Mouse (Mus musculus) intestine, embryonic 14.5 days (tissue): Measurements from ENCODE around the gene Acsf3. TPM values are rescaled to one million over a fixed set of nuclear protein-coding genes. Genes with fewer than 3 reads are reported as not detected.
A peak's percentile ranks its signal among the peaks of the same experiment; 100 is the strongest.

Experiments used
- ATAC-seq: fragments of 200-750 bp; cut with Nextera tagmentation; replicated peaks from 2 replicates; pipeline ENCODE4 v1.8.0; 2017; ENCODE audit warnings: low read depth, moderate number of reproducible peaks, moderate TSS enrichment, moderate library complexity; ENCODE audit not compliant: low FRiP score, low TSS enrichment
- DNase-seq: peaks from one replicate; pipeline ENCODE4 v3.0.0-alpha.2; 2018; ENCODE audit warnings: low spot score
- H3K27ac ChIP-seq: fragments of 300-500 bp; sonication (generic); 2 replicates; pipeline ENCODE4 v1.5.1; 2014; ENCODE audit warnings: low read depth, mild to moderate bottlenecking, control low read depth
- H3K27me3 ChIP-seq: fragments of 300-500 bp; sonication (generic); replicated peaks from 2 replicates; pipeline ENCODE4 v1.6.1; 2014; ENCODE audit warnings: low read length, control low read depth; ENCODE audit not compliant: control insufficient read depth, insufficient read depth
- H3K36me3 ChIP-seq: fragments of 300-500 bp; sonication (generic); 2 replicates; pipeline ENCODE4 v1.6.1; 2014; ENCODE audit warnings: low read length, control low read depth; ENCODE audit not compliant: control insufficient read depth, insufficient read depth
- H3K4me1 ChIP-seq: fragments of 300-500 bp; sonication (generic); replicated peaks from 2 replicates; pipeline ENCODE4 v1.6.1; 2014; ENCODE audit warnings: low read length, control low read depth, mixed read lengths; ENCODE audit not compliant: control insufficient read depth, insufficient read depth
- H3K4me2 ChIP-seq: fragments of 300-500 bp; sonication (generic); 2 replicates; pipeline ENCODE4 v1.6.1; 2014; ENCODE audit warnings: low read length
- H3K4me3 ChIP-seq: fragments of 300-500 bp; sonication (generic); 2 replicates; pipeline ENCODE4 v1.5.1; 2014; ENCODE audit warnings: low read depth, low read length, control low read depth, mixed read lengths
- H3K9ac ChIP-seq: fragments of 300-500 bp; sonication (generic); 2 replicates; pipeline ENCODE4 v1.6.1; 2014; ENCODE audit warnings: mild to moderate bottlenecking, low read length
- H3K9me3 ChIP-seq: fragments of 300-500 bp; sonication (generic); 2 replicates; pipeline ENCODE4 v1.6.1; 2016; ENCODE audit warnings: low read length, control low read depth; ENCODE audit not compliant: control insufficient read depth
- WGBS: fragments of 180-500 bp; shearing (Covaris S2); extraction: QIAGEN DNeasy Blood & Tissue Kit; methylation state at CpG from one replicate; pipeline ENCODE4 v1.1.7; 2014; 5-methylcytosine and 5-hydroxymethylcytosine counted together
- polyA plus RNA-seq: library from polyadenylated mRNA; unstranded; fragments of >200 nt; fragmentation: Nextera tagmentation; extraction: Ambion mirVana; gene quantifications from 2 replicates; pipeline ENCODE4 v1.2.1, GENCODE M21; 2014

Gene Acsf3
- 19.0 and 21.6 TPM in 2 replicates for polyA plus RNA-seq

GRCm38 (mm10) chr8:122775285-122776155 is at the start of gene Acsf3:
TSS of gene Acsf3 (plus strand) at chr8:122775486.
- Histone ChIP-seq H3K36me3 (peaks cover 7% of the 10 kb centered on the region), H3K4me2 (peak within 1 kb of the TSS; percentile 55), H3K27me3 (no peaks in the 10 kb centered on the region), H3K4me1 (0 out of 2 replicates have a peak, but pooled peaks cover 6% of the 10 kb centered on the region), H3K9me3 (no peaks in the 10 kb centered on the region), H3K4me3 (peak within 1 kb of the TSS; percentile 80), H3K27ac (no peak within 1 kb of the TSS), H3K9ac (peak within 1 kb of the TSS; percentile 80)
- DNase-seq (peak; percentile 95), ATAC-seq (peak; percentile 75)
- 1% methylated on average over 50 of the region's 50 CpGs for WGBS

GRCm38 (mm10) chr8:122726789-122727188 is 48.5 kb upstream of the Acsf3 start:
- no peaks in the 10 kb centered on the region for H3K9me3 ChIP-seq
- H3K36me3 ChIP-seq: no peaks in the 10 kb centered on the region
- H3K4me3 ChIP-seq: no peak overlapping the region
- ATAC-seq: no peak
- H3K27ac ChIP-seq: no peak overlapping the region
- H3K4me2 ChIP-seq: no peak overlapping the region
- no peak for DNase-seq
- H3K9ac ChIP-seq: no peak overlapping the region
- WGBS: 66% methylated on average over 2 of the region's 2 CpGs
- no peaks in the 10 kb centered on the region for H3K4me1 ChIP-seq
- H3K27me3 ChIP-seq: no peaks in the 10 kb centered on the region

- Histone ChIP-seq H3K4me2 (no peak overlapping the region), H3K4me1 (no peaks in the 10 kb centered on the region), H3K9ac (no peak overlapping the region), H3K4me3 (no peak overlapping the region), H3K27ac (no peak overlapping the region), H3K27me3 (no peaks in the 10 kb centered on the region), H3K9me3 (no peaks in the 10 kb centered on the region), H3K36me3 (no peaks in the 10 kb centered on the region)
- DNase-seq (no peak), ATAC-seq (no peak)
- 64% methylated on average over 5 of the region's 5 CpGs for WGBS
These were observed 47.9 kb upstream of the Acsf3 start for GRCm38 (mm10) chr8:122727412-122727811.

GRCm38 (mm10) chr8:122728630-122729029 is 46.7 kb upstream of the Acsf3 start:
- H3K4me2 ChIP-seq: no peak overlapping the region
- no peaks in the 10 kb centered on the region for H3K36me3 ChIP-seq
- DNase-seq (no peak), ATAC-seq (no peak)
- 13% methylated on average over 3 of the region's 3 CpGs for WGBS
- no peaks in the 10 kb centered on the region for H3K27me3 ChIP-seq
- H3K4me1 ChIP-seq: no peaks in the 10 kb centered on the region
- no peak overlapping the region for H3K9ac ChIP-seq
- no peak overlapping the region for H3K27ac ChIP-seq
- H3K4me3 ChIP-seq: no peak overlapping the region
- H3K9me3 ChIP-seq: no peaks in the 10 kb centered on the region

GRCm38 (mm10) chr8:122735110-122735509 is 40.2 kb upstream of the Acsf3 start:
- WGBS: 64% methylated on average over 3 of the region's 3 CpGs
- Histone ChIP-seq H3K9me3 (no peaks in the 10 kb centered on the region), H3K36me3 (no peaks in the 10 kb centered on the region), H3K27me3 (0 out of 2 replicates have a peak, but pooled peaks cover 2% of the 10 kb centered on the region), H3K4me2 (no peak overlapping the region), H3K9ac (no peak overlapping the region), H3K4me1 (no peaks in the 10 kb centered on the region), H3K27ac (no peak overlapping the region), H3K4me3 (no peak overlapping the region)
- no peak for DNase-seq
- no peak for ATAC-seq

DNA sequence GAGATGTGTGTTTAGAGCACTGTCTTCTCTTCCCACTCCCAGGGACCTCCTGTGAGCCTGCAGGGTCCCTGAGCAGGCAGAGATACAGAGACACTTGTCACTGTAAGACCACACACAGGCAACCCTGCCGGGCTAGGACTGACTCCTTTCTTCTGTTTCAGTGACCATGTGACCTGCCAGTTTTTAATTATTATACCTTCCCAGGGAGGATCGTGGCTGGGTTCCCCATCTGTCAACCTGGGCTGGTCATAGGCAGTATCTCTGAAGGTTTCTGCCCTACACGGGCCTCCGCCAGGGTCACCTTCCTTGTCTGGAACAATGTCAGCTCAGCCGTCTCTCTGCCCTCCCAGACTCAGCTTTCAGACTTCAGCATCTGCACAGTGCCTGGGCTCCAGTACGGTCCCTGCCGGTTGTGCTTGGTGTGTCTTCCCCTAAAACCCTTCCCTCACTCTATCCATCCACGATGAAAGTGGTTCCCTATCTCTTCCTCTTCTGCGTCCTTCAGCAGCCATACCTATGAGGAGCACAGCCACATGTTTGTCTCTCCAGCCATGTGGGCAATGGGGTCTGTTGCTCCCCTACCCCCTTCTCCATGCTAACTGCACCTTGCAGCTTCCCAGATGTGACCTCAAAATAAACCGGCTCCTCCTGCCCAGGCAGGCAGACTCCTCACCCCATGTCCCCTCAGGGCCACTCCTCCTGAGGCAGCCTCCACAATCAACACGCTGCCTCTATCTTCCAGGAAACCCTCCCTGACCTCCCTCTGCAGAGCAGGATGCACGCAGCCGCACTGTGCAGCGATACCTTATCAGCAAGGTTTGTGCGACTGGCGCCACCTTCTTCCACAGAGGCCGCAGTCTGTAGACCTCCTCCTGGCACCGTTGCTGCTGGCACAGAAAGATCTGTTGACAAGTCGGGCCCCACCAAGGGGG is 39.5 kb upstream of the Acsf3 start:
- Histone ChIP-seq H3K27ac (no peak overlapping the region), H3K4me2 (no peak overlapping the region), H3K27me3 (0 out of 2 replicates have a peak, but pooled peaks cover 2% of the 10 kb centered on the region), H3K4me3 (no peak overlapping the region), H3K36me3 (no peaks in the 10 kb centered on the region), H3K4me1 (no peaks in the 10 kb centered on the region), H3K9ac (no peak overlapping the region), H3K9me3 (no peaks in the 10 kb centered on the region)
- WGBS: 54% methylated on average over 19 of the region's 19 CpGs
- DNase-seq: no peak
- no peak for ATAC-seq

DNA sequence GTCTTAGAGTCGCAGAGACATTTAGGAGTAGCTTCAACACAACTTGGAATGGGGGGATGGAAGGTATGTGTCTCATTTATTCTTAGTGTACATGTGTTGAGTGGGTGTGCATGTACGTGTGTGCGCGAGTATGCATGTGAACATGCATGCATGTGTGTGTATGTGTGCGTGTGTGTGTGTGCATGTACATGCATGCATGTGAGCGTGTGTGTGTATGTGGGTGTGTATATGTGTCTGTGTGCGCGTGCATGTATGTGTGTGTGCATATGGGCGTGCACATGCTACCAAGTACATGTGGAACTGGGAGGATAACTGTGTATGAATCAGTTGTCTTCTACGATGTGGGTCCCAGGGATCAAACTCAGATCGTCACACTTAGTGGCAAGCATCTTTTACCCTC is 38.7 kb upstream of the Acsf3 start:
- Histone ChIP-seq H3K9ac (no peak overlapping the region), H3K4me3 (no peak overlapping the region), H3K9me3 (no peaks in the 10 kb centered on the region), H3K27ac (no peak overlapping the region), H3K27me3 (peaks cover 7% of the 10 kb centered on the region; the same call in 1 of the 2 replicates), H3K4me2 (no peak overlapping the region), H3K36me3 (no peaks in the 10 kb centered on the region), H3K4me1 (no peaks in the 10 kb centered on the region)
- DNase-seq (no peak), ATAC-seq (no peak)
- 88% methylated on average over 11 of the region's 11 CpGs for WGBS

GRCm38 (mm10) chr8:122737071-122737470 is 38.2 kb upstream of the Acsf3 start:
- Histone ChIP-seq H3K27me3 (peaks cover 12% of the 10 kb centered on the region), H3K27ac (no peak overlapping the region), H3K9ac (no peak overlapping the region), H3K4me2 (no peak overlapping the region), H3K4me1 (no peaks in the 10 kb centered on the region), H3K9me3 (no peaks in the 10 kb centered on the region), H3K4me3 (no peak overlapping the region), H3K36me3 (no peaks in the 10 kb centered on the region)
- 43% methylated on average over 4 of the region's 4 CpGs for WGBS
- ATAC-seq (no peak), DNase-seq (no peak)
